Mouse (Mus musculus) embryonic facial prominence, embryonic 11.5 days (tissue): ENCODE data around the gene Krt4. TPM values are rescaled to one million over a fixed set of nuclear protein-coding genes. Genes with fewer than 3 reads are reported as not detected.
A peak's percentile ranks its signal among the peaks of the same experiment; 100 is the strongest.

Experiments used
- ATAC-seq: fragments of 200-750 bp; cut with Nextera tagmentation; replicated peaks from 2 replicates; pipeline ENCODE4 v1.8.0; 2017; ENCODE audit warnings: low read depth; ENCODE audit not compliant: insufficient number of reproducible peaks, low FRiP score, low TSS enrichment
- DNase-seq: peaks from one replicate; pipeline ENCODE4 v3.0.0-alpha.2; 2015; ENCODE audit warnings: low spot score
- H3K27ac ChIP-seq: fragments of 300-500 bp; sonication (generic); replicated peaks from 2 replicates; pipeline ENCODE4 v1.5.1; 2014; ENCODE audit warnings: mild to moderate bottlenecking, low read depth, low read length, control low read depth
- H3K27me3 ChIP-seq: fragments of 300-500 bp; sonication (generic); 2 replicates; pipeline ENCODE4 v1.6.1; 2014; ENCODE audit warnings: mild to moderate bottlenecking, low read length, moderate library complexity, mixed read lengths; ENCODE audit not compliant: control insufficient read depth, insufficient read depth
- H3K36me3 ChIP-seq: fragments of 300-500 bp; sonication (generic); replicated peaks from 2 replicates; pipeline ENCODE4 v1.6.1; 2014; ENCODE audit warnings: low read depth, mild to moderate bottlenecking, low read length, moderate library complexity, mixed read lengths; ENCODE audit not compliant: control insufficient read depth, insufficient read depth
- H3K4me1 ChIP-seq: fragments of 300-500 bp; sonication (generic); 2 replicates; pipeline ENCODE4 v1.6.1; 2014; ENCODE audit warnings: low read length, mixed read lengths; ENCODE audit not compliant: control insufficient read depth, insufficient read depth
- H3K4me2 ChIP-seq: fragments of 300-500 bp; sonication (generic); 2 replicates; pipeline ENCODE4 v1.6.1; 2014; ENCODE audit warnings: low read depth, mild to moderate bottlenecking, control low read depth, low read length, moderate library complexity
- H3K4me3 ChIP-seq: fragments of 300-500 bp; sonication (generic); 2 replicates; pipeline ENCODE4 v1.5.1; 2014; ENCODE audit warnings: low read depth, low read length, control low read depth
- H3K9ac ChIP-seq: fragments of 300-500 bp; sonication (generic); replicated peaks from 2 replicates; pipeline ENCODE4 v1.6.1; 2014; ENCODE audit warnings: mild to moderate bottlenecking, control low read depth, low read length
- H3K9me3 ChIP-seq: fragments of 300-500 bp; sonication (generic); replicated peaks from 2 replicates; pipeline ENCODE4 v1.6.1; 2016; ENCODE audit warnings: mild to moderate bottlenecking, low read length, inconsistent platforms, mixed read lengths; ENCODE audit not compliant: control insufficient read depth
- WGBS: fragments of 180-500 bp; shearing (Covaris S2); extraction: QIAGEN DNeasy Blood & Tissue Kit; methylation state at CpG from one replicate; pipeline ENCODE4 v1.1.7; 2014; 5-methylcytosine and 5-hydroxymethylcytosine counted together
- polyA plus RNA-seq: library from polyadenylated mRNA; unstranded; fragments of >200 nt; fragmentation: Nextera tagmentation; extraction: Ambion mirVana; gene quantifications from 2 replicates; pipeline ENCODE4 v1.2.1, GENCODE M21; 2014

Krt4 gene
- polyA plus RNA-seq, 1 experiment from 2014 or later, result not detected

GRCm38 (mm10) chr15:101925041-101925440 lies 506 bp upstream of the Krt4 start:
- H3K9me3 ChIP-seq, result no peaks in the 10 kb centered on the region
- H3K4me1 ChIP-seq, result no peaks in the 10 kb centered on the region; the same call in 1 of the 2 replicates
- ATAC-seq (no peak), DNase-seq (no peak)
- H3K4me2 ChIP-seq, result no peak overlapping the region
- no peak overlapping the region for H3K9ac ChIP-seq
- H3K27ac ChIP-seq, result no peak overlapping the region
- H3K36me3 ChIP-seq, result no peaks in the 10 kb centered on the region
- WGBS, result 85% methylated on average over 1 of the region's 1 CpGs
- H3K27me3 ChIP-seq, result 0 out of 2 replicates have a peak, but pooled peaks cover 3% of the 10 kb centered on the region
- H3K4me3 ChIP-seq, result no peak overlapping the region

DNA sequence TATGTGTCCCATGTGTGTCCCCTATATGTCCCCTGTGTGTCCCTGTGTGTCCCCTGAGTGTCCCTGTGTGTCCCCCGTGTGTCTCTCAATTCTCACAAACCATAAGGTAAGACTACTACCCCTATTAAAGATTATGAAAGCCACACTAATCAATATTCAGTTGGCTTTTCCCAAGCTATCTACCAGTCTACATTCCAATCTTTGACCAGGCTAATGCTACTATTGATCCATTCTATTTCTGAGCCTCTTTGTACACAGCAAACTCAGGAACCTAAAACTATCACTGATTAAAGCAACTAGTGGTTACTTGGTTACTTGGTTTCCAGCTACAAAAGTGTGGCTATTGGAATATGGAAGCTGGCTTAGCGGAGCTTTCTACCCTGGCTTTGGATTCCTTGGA lies 2.2 kb downstream of the Krt4 start:
- Histone ChIP-seq H3K4me3 (no peak overlapping the region), H3K4me2 (no peak overlapping the region), H3K9ac (no peak overlapping the region), H3K27me3 (no peaks in the 10 kb centered on the region), H3K36me3 (no peaks in the 10 kb centered on the region), H3K9me3 (no peaks in the 10 kb centered on the region), H3K27ac (no peak overlapping the region), H3K4me1 (no peaks in the 10 kb centered on the region)
- 88% methylated on average over 2 of the region's 2 CpGs for WGBS
- ATAC-seq (no peak), DNase-seq (no peak)

DNA sequence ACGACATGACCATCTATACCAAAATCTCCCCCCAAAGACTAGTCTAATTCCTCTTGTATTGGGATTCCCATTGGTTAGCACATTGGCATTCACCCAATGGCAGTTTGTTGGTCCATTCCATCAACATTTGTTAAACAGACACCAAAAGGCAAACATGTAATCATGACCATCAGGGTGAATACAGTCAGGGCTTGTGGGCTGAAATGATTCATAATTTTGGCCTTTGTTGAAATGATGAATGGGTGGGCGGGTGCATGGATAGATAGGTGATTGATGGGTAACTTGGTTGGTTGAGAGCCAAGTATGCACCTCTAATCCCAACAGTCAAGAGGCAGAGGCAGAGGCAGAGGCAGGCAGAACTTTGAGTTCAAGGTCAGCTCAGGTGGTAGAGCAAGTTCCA lies 8.5 kb downstream of the Krt4 start:
- Histone ChIP-seq H3K4me2 (no peak overlapping the region), H3K36me3 (no peaks in the 10 kb centered on the region), H3K4me3 (no peak overlapping the region), H3K4me1 (no peaks in the 10 kb centered on the region), H3K27me3 (no peaks in the 10 kb centered on the region), H3K27ac (no peak overlapping the region), H3K9ac (no peak overlapping the region), H3K9me3 (no peaks in the 10 kb centered on the region)
- 75% methylated on average over 2 of the region's 2 CpGs for WGBS
- DNase-seq (no peak), ATAC-seq (no peak)

DNA sequence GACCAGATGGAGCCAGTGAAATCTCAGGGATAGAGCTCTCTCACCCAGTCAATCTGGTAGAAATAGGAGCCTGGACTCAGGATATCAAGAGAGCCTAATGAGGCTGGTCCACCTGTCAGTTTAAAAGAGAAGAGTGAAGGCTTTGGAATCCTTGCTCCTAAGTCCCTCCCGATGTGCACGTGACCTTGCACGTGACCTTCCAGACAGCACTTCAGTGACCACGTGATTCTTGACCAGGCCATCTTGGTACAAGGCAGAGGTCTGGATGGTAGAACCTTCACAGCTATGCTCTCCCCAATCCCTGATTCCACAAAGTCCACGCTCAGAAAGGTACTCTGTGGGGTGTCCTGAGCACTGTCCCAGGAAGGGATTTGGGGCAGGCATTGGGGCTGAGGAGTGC lies 19.7 kb downstream of the Krt4 start:
- Histone ChIP-seq H3K4me1 (no peaks in the 10 kb centered on the region), H3K27me3 (no peaks in the 10 kb centered on the region), H3K4me3 (no peak overlapping the region), H3K9me3 (no peaks in the 10 kb centered on the region), H3K9ac (no peak overlapping the region), H3K4me2 (no peak overlapping the region), H3K36me3 (no peaks in the 10 kb centered on the region), H3K27ac (no peak overlapping the region)
- DNase-seq (no peak), ATAC-seq (no peak)
- WGBS, result 79% methylated on average over 5 of the region's 5 CpGs

DNA sequence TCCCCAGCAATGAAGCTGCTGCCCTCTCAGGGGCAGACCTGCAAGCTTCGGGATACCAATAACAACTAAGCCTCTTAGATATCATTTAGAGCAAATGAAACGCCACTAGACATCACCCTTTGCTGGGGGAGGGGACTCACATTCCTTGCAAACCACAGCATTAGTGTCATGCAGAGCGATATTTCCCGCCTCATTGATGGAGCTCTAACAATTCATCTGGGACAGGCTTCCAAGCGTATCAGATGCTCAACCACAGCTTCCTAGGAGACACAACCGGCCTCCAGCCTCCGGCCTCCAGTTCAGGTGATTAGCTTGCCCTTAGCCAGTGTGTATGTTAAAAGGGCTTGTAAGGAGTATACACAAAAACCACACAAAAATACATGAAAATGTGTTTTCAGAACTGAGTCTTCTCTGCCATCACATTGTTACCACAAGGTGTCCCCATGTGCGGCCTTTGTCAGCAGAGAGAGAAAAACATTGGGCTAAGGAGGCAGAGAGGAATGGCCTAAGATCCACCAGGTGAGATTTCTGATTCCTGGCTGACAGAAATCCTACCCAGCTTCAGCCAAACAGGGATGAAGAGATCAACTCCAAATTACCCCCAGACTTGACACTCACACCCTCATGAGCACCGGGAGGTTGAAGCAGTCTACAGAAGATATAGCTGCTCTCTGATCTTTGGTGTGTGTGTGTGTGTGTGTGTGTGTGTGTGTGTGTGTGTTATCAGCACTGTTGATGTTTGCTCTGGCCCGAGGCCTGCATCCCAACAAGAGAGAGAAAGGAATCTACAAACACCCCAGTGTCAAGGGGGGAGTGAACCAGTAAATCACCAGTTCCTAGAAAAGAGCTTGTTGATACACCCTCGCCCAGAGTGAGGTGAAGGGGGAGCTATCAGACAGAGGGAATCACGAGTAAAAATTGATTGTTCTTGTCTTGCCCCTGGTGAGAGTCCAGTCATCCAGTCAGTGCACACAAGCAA lies 22.1 kb downstream of the Krt4 start:
- ATAC-seq (no peak), DNase-seq (peak; percentile 1)
- Histone ChIP-seq H3K9me3 (no peaks in the 10 kb centered on the region), H3K27ac (no peak overlapping the region), H3K36me3 (no peaks in the 10 kb centered on the region), H3K9ac (no peak overlapping the region), H3K4me2 (no peak overlapping the region), H3K27me3 (no peaks in the 10 kb centered on the region), H3K4me1 (no peaks in the 10 kb centered on the region), H3K4me3 (no peak overlapping the region)
- WGBS, result 58% methylated on average over 12 of the region's 12 CpGs

GRCm38 (mm10) chr15:101895216-101895615 lies 29.3 kb downstream of the Krt4 start:
- DNase-seq (no peak), ATAC-seq (no peak)
- H3K9ac ChIP-seq, result no peak overlapping the region
- no peaks in the 10 kb centered on the region for H3K36me3 ChIP-seq
- H3K27me3 ChIP-seq, result no peaks in the 10 kb centered on the region
- H3K9me3 ChIP-seq, result no peaks in the 10 kb centered on the region
- no peak overlapping the region for H3K4me2 ChIP-seq
- H3K4me1 ChIP-seq, result no peaks in the 10 kb centered on the region
- WGBS, result 88% methylated on average over 4 of the region's 4 CpGs
- H3K27ac ChIP-seq, result no peak overlapping the region
- no peak overlapping the region for H3K4me3 ChIP-seq

DNA sequence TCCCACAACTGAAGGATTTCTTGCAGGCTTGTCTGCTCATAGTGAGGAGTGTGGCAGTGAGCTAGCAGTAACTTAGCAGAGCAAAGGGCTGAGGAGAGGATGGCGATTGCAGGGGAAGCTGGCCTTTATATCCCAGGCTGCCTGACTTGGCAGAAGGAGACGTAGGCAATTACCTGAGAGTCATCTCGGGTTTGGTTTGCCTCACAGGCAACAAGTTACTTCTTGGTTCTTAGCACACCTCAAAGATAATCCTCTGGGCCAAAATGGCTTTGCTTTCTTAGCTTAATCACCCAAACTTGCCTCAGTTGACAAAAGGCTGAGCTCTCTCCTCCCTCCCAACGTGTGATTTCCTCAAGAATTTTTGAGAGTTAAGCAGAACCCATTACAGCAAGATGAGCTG lies 31.7 kb downstream of the Krt4 start, which contains the start of gene Krt76:
Gene Krt76, minus strand, starts transcription at position 101 of the 400 bp plus-strand sequence.
- no peak within 1 kb of the TSS for H3K9ac ChIP-seq
- H3K4me3 ChIP-seq, result no peak within 1 kb of the TSS
- no peak within 1 kb of the TSS for H3K27ac ChIP-seq
- H3K4me2 ChIP-seq, result no peak within 1 kb of the TSS
- H3K4me1 ChIP-seq, result no peaks in the 10 kb centered on the region
- DNase-seq, result no peak
- ATAC-seq, result no peak
- WGBS, result 67% methylated on average over 4 of the region's 4 CpGs
- H3K36me3 ChIP-seq, result no peaks in the 10 kb centered on the region
- no peaks in the 10 kb centered on the region for H3K27me3 ChIP-seq
- no peaks in the 10 kb centered on the region for H3K9me3 ChIP-seq

DNA sequence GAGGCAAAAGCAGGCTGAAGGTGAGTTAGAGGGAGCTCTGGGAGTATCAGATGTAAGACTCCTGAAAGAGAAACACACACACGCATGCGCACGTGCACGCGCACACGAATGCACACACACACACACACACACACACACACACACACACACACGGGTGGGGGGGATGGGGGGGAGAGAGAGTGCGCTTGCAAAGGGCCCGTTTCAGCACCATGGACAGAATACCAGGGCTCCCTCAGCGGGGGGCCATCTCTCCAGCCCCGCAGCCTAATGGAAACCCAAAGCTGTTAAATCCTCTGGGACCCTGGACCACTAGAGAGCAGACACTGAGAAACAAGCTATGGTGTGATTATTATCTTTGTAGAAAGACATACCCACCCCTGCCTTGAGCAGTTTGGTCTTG lies 44.8 kb downstream of the Krt4 start:
- no peak overlapping the region for H3K9ac ChIP-seq
- 24% methylated on average over 11 of the region's 11 CpGs for WGBS
- DNase-seq (peak; percentile 70), ATAC-seq (no peak)
- H3K36me3 ChIP-seq, result no peaks in the 10 kb centered on the region
- no peak overlapping the region for H3K4me2 ChIP-seq
- H3K4me3 ChIP-seq, result no peak overlapping the region
- H3K27me3 ChIP-seq, result no peaks in the 10 kb centered on the region
- H3K9me3 ChIP-seq, result no peaks in the 10 kb centered on the region
- H3K4me1 ChIP-seq, result no peaks in the 10 kb centered on the region
- H3K27ac ChIP-seq, result no peak overlapping the region
